Mouse (Mus musculus): ENCODE results near the gene Tmem129.
A peak's percentile ranks its signal among the peaks of the same experiment; 100 is the strongest.

DNA sequence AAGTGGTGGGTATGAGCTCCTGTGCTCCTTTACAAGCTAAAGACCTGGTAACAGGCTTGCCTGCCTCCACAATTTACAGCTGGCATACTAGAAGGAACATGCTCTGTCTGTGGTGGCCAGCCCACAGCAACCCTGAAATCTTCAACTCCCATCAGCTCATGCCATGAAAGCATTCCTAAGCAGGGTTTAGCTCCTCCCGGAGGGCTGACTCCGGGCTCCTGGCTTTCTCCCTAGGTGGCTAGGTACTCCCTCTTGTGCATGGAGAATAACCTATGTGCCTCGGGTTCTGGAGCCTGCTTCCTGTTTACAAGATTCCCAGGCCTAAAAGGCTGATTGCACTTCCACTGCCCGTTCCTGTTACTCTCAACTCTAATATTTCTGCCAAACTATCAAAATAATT, 19.4 kb downstream of the Tmem129 start:
- TF ChIP-seq GATA1 (IDR thresholded peaks at IDR 0.05; ENCODE audit: low read depth, low read length) (no peak), CTCF (IDR thresholded peaks at IDR 0.05 in 2 of 3, conservative IDR thresholded peaks at IDR 0.05 in 1 of 3; ENCODE audit: control insufficient read depth in 1 of 3, insufficient read depth in 1 of 3, low read depth in 2 of 3, low read length in 3 of 3, poor library complexity in 1 of 3, severe bottlenecking in 1 of 3) (no peak), JUND (IDR thresholded peaks at IDR 0.05; ENCODE audit: low read depth, low read length) (no peak), ZKSCAN1 (IDR thresholded peaks at IDR 0.05; ENCODE audit: low read depth, low read length) (no peak), USF1 (IDR thresholded peaks at IDR 0.05; ENCODE audit: low read depth, low read length) (no peak), NRF1 (IDR thresholded peaks at IDR 0.05; ENCODE audit: insufficient read depth, low read depth, low read length, poor library complexity, severe bottlenecking) (no peak), E2F4 (IDR thresholded peaks at IDR 0.05; ENCODE audit: borderline replicate concordance, low read depth, low read length) (no peak), ZC3H11A (IDR thresholded peaks at IDR 0.05; ENCODE audit: low read depth, low read length) (no peak), EP300 (IDR thresholded peaks at IDR 0.05; ENCODE audit: low read depth in 1 of 2, low read length in 2 of 2) (no peak), RAD21 (IDR thresholded peaks at IDR 0.05; ENCODE audit: low read depth, low read length) (no peak), POLR2A (IDR thresholded peaks at IDR 0.05; ENCODE audit: control insufficient read depth in 1 of 2, insufficient read depth in 1 of 2, low read depth in 1 of 2, low read length in 2 of 2, poor library complexity in 1 of 2) (peak in 1 of 2 experiments; percentile 32; a peak in 1 of 4 replicates), MAZ (IDR thresholded peaks at IDR 0.05; ENCODE audit: low read depth, low read length) (no peak)

All from MEL (cell line).